Mouse (Mus musculus): ENCODE measurements around the gene H2-Q6.
"Not testable (repeated sequence)": the region's sequence is repeated elsewhere in the genome, so short reads cannot be mapped to it uniquely, and the experiment has no call there.

DNA sequence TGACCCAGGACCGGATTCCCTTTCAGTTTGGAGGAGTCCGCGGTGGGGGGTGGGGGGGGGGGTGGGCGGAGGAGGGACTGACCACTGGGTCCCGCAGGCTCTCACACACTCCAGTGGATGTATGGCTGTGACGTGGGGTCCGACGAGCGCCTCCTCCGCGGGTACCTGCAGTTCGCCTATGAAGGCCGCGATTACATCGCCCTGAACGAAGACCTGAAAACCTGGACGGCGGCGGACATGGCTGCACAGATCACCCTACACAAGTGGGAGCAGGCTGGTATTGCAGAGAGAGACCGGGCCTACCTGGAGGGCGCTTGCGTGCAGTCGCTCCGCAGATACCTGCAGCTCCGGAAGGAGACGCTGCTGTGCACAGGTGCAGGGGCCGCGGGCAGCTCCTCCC, 824 bp downstream of the H2-Q6 start:
- TF ChIP-seq CTCF, EP300 (IDR thresholded peaks at IDR 0.05; ENCODE audit: low read depth): not testable (repeated sequence)

Data from heart, postnatal 0 days (tissue).